Mouse (Mus musculus): ENCODE results near the gene Ptprn2.

DNA sequence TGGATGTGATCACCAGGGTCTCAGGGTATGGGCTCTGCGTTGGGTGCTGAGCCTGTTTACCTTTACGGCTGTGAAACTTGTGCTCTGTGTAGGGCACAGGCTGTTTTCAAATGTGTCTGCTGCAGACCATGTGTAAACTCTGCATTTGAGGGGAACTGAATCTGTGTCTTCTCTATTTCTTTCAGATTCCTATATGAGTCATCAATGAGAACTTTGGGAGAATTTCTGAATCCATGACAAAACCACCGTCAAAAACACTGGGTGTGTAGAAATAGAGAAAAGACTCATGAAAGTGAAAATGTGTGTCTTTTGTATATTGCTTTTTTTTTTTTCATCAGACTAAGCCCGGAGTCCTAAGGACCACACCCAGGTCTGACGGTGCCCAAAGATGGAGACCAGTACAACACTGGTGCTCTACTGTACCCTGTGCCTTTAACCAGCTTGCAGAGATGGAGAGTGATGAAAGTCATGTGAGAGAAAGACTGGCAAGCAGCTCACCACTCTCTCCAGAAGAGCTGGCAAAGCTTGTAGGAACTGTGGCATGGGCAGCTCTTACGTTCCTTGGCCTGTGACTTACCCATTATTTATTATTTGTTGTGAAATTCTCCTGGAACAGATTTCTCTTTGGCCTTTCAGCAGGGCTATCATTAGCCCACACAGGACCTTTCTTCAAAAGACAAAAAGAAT lies 25.0 kb upstream of the Ptprn2 start:
- TF ChIP-seq POLR2AphosphoS2 (IDR thresholded peaks at IDR 0.05; ENCODE audit: insufficient read length, low read depth), result no peak
- TF ChIP-seq POLR2A (IDR thresholded peaks at IDR 0.05; ENCODE audit: insufficient read length, low read depth), result no peak
- no peak for TF ChIP-seq MYOD1 (IDR thresholded peaks at IDR 0.05; ENCODE audit: control insufficient read depth in 1 of 3, insufficient read length in 2 of 3, low read depth in 2 of 3)
- TF ChIP-seq E2F4 (IDR thresholded peaks at IDR 0.05; ENCODE audit: insufficient read depth), result no peak
- TF ChIP-seq MAX (IDR thresholded peaks at IDR 0.05; ENCODE audit: low read depth), result no peak
- no peak for TF ChIP-seq TCF12 (IDR thresholded peaks at IDR 0.05; ENCODE audit: insufficient read depth, poor library complexity, severe bottlenecking)
- TF ChIP-seq USF1 (IDR thresholded peaks at IDR 0.05; ENCODE audit: low read depth), result no peak
